Mouse (Mus musculus) urinary bladder, postnatal 25 days (tissue): ENCODE measurements around the gene Sowaha.

Experiments
- DNase-seq: peaks from one replicate; pipeline ENCODE4 v3.0.0; 2022; ENCODE audit warnings: low spot score

Gene Sowaha

DNA sequence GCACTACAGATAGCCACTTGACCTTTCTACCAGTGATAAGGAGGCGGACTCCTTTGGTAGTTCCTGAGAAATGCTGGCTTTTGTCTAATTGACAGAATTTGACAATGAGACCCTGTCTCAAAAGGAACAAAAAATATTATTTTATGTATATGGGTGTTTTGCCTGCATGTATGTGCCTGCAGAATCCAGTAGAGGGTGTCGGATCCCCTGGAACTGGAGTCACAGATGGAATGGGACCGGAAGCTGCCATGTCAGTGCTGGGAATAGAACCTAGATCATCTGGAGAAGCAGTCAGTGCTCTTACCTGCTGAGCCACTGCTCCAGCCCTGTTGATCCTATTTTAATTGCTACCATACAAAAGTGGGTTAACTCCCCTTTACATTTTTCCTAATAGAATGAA, 7.4 kb downstream of the Sowaha start:
- no peak for DNase-seq

DNA sequence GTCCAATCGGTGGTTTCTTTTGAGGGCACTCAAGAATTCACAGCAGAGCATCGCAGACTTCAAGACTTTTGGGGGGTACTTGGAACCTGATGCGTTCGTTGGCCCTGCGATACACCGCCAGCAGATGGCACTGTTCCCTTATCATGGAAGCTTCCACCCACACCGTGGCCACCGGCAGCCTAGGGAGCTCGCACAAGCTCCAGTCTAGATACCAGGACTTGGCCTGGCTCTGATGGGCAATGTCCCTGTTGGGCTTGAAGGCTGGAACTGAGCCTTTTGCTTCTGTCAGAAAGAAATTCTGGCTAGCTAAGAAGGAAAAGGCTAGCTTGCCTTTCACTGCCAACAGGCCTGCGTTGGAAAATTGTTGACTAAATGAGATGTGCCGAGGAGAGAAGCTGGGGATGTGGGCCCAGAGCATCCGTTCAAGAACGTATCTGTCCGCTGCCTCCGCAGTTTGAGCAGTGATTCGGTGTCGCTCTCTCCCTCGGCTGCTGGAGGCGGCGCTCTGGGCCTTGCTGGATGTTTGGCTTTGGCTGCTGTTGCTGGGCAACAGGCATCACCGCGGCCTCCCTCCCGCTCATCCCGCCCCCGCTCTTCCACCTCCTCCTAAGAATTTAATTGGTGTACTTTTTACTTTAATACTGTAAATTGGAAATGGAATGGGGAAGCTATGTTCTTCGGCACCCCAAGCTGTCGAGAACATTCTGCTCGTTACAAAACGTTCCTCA, 9.9 kb downstream of the Sowaha start, which contains the start of gene Gm9837:
Gene Gm9837, minus strand, starts transcription at position 512 of the 728 bp plus-strand sequence.
- DNase-seq: peak; percentile 88

DNA sequence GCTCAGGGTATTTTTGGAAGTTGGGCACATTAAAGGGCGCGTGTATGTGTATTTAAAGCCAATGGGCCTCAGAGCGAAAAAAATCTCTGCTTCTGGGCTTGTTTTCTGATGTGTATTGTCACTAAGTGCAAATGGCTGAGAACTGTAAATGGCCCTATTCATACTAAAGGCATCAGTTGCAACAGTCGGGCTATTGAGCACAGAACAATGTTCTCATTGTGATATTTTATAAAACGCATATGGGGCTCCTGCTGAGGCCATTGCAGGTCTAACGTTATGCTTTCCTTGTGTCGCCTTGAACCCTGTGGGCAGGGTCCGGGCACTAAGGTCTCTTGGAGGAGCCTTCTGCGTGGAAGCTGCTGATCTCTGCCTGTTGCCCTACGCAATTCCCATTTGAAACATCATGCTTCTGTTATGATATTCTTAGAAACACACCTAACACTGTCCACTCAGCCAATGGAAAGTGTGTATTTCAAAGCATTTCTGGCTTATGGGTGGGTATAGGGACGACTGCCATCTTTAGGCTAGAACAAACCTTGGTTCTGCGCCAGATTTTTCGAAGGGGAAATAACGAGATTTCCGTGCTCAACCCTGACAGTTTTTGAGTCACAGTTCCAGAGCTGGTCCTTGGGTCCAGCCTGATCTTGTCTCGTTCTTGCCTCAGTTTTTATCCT, 10.6 kb downstream of the Sowaha start:
- DNase-seq: no peak

DNA sequence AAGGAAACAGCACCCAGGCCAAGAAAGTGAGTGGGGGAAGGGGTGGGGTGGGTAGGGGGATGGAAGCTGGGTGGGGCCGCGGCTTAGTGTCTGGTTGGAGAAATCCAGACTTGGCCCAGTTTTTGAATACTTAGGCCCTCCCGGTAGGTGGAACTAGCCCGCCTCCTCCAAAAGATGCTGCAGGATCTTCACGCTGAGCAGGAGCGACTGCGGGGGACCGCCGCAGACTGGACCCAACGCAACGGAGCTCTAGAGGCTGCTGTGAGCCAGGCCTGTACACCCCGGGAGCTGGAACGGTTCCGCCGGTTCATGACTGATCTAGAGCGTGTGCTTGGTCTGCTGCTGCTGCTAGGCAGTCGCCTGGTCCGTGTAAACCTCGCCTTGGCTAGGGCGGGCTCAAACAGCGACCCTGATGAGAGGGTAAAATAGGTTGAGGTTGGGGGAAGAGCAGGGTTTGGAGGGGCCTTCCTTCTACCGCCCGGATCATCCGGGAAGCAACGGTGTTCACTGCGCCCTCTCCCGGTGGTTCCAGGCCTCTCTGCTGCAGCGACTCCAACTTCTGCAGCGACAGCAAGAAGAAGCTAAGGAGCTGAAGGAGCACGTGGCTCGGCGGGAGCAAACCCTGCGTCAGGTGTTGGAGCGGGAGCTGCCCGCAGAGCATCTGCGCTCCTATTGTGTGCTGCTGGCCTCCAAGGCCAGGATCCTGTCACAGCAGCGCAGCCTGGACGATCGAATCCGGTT, 13.7 kb downstream of the Sowaha start:
- DNase-seq: peak; percentile 78

DNA sequence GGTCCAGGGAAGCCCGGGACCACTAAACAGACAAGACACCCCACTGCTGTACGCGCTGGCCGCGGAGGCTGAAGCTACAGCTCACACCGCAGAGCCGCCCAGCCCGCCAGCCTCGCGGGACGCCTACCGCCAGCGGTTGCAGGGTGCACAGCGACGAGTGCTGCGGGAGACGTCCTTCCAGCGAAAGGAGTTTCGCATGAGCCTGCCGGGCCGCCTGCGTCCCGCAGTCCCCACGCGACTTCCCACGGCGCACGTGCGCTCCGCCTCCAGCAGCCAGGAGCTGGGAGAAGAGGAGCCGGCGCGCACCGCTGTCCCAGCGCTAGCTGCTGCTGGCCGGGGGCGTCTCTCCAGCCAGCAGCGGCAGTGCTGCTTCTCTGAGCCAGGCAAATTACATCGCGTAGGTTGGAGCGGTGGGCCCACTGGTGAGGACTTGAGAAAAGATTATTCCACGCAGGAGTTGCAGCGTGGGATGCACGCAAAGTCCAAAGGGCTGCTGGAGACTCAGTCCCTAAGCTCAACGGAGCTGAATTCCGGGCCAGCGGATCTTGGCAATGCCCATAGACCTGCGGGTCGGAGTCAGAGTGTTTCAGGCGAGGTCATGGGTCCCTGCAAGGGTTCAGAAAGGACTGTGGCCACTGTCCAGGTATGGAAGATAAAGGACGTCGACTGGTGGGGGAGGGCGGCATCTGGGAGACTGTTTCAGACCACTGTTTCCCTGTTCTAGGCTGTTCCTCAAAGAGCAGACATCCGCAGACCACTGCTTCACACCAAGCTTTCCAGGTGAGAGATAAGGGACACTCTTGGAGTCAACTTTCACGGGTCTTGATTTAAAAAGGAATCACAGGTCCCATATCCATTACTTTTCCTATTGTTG, 16.3 kb downstream of the Sowaha start:
- no peak for DNase-seq

DNA sequence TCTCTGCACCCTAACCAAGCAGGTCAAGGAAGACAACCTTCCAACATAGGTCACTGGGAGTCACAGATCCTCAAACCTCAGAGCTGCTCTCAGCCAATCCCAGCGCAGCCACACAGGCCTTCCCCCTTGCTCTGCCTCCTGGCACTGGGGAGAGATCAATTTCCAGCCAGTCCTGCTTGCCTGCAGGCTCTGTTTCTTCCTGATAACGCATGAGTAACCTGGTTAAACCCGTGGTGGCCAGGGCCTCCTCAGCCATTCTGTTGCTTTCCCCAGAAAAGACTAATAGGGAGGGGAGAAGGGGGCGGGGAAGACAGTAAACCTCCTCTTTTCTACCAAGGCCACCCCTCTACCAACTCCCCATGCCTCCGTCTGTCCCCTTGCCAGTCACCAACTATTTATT, 18.3 kb downstream of the Sowaha start:
- no peak for DNase-seq

DNA sequence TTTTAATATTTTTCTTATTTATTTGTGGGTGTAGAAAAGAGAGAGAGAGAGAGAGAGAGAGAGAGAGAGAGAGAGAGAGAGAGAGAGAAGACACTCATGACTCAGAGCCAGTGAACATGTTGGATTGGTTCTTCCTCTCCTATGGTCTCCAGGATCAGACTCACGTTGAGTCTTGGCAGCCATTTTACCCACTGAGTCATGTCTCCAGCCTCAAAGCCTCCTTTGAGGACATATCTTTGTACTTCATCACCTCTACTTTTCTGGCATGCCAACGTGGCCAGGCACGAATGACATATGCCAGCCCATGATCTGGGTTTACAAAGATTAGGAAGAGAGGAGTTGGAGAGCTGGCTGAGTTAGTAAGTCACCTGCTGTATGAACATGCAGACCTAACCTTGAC, 19.9 kb downstream of the Sowaha start:
- DNase-seq: no peak

DNA sequence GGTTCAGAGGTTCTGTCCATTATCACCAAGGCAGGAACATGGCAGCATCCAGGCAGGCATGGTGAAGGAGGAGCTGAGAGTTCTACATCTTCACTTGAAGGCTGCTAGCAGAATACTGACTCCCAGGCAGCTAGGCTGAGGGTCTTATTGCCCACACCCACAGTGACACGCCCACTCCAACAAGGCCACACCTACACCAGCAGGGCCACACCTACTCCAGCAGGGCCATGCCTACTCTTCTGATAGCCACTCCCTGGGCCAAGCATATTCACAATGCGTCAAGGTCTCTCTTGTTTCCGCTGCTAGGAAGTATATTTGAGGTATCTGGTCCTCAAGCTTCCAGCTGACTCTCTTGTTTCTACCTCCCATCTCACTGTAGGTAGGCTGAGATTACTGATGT, 21.1 kb downstream of the Sowaha start:
- no peak for DNase-seq

DNA sequence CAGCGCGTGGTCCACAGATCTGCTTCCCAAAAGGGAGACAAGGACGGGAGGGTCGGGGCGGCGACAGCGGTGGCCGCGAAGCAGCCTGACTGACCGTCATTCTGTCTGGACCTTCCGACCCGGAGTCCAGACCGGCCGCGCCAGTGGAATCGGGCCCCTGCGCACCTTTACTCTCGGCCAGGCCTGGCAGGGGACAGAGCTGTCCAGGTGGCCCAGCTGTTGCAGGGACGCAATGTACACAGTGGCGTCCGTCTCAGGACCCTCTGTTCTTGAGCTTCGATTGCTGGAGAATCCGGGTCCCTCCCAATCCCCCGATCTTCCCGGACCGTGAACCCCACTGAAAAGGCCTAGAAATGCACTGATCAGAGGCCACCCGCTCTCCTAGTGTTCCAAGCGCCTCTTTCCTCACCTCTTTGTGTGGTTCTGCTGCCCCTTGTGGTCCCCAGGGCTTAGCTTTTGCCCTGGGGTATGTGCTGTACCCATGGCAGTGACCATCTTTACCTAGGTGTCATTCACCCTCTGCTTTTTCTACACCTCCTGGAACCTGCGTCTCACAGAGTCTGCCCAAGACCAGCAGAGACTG, 22.6 kb downstream of the Sowaha start:
- peak; percentile 29 for DNase-seq

DNA sequence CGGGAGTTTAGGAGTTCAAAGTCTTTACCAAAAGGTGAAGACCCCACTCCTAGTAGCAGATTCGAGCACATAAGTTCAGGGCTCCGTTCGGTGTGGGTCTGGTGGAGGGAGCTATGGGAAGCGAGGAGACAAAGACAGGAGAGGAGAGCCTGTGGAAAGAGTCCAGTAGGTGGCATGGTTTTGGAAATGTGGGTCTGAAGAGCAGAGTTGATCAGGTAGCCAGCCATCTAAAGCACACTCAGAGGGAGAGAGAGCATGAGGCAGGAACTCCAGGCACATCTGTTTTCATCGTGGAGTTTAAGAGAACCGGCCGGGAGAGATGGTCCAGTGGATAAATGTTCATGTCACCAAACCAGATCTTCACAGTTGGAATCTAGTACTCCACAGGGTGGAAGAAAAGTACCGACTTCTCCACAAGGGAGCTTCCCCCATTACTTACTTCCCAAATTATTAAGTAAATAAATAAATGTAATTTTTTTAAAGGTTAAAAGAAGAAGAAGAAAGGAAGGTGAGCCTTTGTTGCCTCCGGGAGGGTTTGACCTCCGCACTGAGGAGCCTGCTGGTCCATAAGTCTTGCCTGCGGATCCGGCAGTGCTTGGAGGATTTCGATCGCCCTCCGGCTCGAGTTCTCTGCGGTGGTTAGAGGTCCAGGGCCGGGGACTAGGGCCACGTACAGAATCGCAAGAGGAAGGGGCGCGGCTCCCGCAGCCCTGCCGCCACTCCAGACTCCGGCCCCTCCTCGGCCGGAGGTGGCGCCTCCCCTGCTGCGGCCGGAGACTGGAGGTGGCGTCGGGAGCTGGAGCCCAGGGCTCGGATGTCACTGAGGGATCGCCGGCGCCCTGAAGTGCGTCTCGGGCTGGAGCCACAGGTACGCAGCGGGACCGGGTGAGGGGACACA, 23.4 kb downstream of the Sowaha start, which contains the start of the genes Gm10447 and Shroom1:
Gene Gm10447, minus strand, starts transcription at position 637 of the 898 bp plus-strand sequence.
Gene Shroom1, plus strand, starts transcription at position 732 of the 898 bp plus-strand sequence.
- peak; percentile 55 for DNase-seq

DNA sequence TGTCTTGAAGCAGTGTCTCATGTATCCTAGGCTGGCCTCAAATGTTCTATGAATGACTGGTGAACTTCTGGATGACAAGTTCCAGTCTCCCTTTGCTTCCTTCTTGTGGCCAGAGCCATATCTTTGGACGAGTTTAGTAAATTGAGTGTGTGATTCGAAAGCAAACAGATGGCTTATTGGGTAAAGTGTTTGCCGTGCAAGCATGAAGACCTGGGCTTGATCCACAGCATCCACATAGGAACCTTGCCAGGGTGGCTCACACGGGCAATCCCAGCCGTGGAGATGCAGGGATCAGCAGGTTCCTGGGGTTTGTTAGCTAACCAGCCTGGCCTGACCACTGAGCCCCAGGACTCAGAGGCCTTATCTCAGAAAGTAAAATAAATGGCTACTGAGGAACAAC, 27.0 kb downstream of the Sowaha start:
- no peak for DNase-seq

DNA sequence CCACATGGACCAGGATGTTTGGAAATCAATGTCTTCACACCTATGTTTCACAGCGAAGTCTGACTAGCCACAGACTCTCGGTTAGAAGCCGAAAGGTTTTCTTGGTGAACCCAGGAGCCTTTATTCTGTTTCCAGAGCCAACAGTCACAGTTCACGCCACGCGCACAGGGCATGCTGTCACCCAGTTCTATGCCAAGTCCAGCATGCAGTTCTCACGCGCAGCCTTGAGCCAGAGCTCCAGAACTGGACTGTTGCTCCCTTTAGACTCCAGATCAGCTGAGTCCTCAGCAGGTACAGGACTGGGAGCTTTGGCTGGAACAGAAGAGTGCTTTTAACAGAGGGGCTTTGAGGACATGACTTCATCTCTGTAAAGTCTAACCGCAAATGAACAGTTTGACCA, 27.7 kb downstream of the Sowaha start:
- no peak for DNase-seq

DNA sequence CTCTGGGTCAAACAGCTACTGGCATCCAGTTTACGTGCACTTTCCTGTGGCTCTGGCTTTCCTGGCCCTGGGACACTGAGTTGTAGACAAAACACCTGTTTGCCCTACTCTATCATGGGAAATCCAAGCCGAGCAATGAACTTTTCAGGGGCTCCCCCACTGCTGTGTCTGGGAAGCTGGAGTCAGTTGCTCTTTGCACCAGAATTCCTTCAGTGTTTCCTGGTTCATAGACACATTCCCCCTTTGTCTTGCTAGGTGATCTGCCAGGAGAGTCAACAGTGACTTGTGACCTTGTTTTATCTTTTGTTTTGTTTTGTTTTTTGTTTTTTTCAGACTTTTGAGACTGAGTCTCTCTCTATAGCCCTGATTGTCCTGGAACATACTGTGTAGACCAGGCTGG, 28.7 kb downstream of the Sowaha start:
- DNase-seq: no peak

DNA sequence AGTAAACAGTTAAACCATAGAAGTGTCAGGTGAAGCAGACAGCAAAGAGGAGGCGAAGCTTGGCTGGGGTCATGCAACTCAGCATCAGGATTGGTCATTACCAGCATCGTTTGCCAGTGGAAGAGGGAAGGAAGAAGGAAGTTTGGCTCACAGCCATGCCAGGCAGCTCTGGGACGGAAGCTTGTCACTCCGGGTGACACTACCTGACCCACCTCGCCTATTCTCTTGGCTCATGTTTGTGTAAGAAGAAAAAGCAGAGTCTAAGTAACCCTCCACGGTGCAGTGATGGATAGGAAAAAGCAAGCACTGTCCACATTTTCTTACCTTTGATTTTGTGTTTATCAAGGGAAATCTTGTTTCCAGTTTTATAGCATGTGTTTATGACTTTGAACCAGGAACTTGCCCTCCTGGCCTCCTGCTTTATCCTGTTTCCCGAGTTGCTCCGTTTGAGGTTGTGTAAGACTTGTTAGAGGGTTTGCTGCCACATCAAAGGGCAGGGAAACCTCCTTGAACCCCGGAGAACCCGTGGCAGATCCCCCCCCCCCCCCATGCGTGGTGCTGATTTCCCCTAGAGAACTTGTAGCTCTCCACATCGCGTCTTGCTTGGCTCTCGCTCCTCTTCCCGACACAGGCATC, 29.9 kb downstream of the Sowaha start:
- no peak for DNase-seq

DNA sequence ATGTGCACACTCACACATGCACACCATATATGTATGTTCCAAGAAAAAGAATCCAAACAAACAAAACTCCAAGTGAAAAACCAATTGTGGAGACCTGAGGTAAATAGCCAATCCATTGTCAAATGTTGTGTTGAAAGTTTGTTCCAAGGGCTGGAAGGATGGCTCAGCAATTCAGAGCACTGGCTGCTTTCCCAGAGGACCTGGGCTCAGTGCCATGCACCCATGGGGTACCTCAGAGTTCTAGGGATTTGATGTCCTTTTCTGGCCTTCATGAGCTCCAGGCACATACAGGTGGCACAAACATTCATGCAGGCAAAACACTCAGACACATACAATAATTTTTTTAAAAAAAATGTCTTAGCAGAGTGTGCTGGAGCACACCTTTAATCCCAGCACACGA, 31.5 kb downstream of the Sowaha start:
- no peak for DNase-seq

DNA sequence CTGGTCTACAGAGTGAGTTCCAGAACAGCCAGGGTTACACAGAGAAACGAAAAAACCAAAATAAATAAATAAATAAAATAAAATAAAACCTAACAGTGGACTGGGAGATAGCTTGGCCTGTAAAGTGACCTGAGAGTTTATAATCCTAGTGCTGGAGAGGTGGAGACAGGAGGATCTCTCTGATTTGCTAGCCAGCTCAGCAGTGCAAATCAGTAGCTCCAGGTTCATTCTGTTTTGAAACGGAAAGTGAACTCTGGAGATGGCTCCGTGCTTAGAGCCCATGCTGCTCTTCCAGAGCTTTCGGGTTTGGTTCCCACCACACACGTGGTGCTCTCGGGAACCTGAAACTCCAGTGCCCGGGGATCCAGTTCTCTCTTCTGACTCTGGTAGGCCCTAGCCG, 32.1 kb downstream of the Sowaha start:
- no peak for DNase-seq

DNA sequence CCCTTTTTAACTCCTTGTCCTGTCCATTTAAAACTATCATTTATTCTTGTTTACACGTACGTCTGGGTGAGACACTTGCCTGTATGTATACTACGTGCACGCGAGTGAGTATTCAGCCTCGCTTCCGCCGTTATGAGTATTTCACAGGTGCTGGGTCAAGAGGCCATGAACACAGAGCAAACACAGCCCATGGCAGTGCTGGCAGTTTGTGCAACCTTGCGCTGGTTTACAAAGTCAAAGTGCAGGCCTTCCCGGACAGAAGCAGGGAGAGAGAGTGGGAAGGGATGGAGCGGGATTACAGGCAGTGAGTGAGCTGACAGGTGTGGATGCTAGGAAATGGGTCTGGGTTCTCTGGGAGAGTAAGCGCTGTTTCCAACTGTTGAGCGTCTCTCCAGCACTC, 33.9 kb downstream of the Sowaha start:
- no peak for DNase-seq

DNA sequence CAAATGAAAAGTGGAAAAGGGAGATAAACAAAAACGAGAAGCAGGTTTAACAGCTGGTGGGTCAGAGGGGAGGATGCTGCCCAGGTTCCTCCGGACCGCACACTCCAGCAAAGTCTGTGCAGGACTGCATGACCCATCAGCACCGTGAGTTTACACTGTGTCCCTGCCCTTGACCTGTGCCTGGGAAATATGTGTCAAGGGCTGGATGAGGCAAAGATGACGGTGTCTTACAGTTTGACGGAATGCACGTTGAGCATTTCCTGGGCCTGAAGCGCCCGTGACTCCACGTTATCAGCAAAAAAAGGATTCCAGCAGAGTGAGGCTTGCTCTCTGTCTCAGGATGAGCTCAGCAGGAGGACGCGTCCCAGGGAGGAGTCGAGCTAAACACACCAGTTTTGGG, 34.5 kb downstream of the Sowaha start:
- DNase-seq: no peak

DNA sequence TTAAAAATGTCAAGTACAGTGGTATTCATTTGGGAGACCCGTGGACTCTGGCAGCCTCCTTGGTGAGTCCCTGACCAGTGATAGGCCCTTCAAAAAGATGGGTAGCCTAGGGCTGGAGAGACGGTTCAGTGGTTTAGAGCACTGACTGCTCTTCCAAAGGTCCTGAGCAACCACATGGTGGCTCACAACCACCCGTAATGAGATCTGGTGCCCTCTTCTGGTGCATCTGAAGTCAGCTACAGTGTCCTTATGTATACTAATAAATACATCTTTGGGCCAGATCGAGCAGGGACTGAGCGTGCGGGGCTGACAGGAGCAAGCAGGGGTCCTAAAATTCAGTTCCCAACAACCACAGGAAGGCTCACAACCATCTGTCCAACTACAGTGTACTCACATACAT, 36.2 kb downstream of the Sowaha start:
- no peak for DNase-seq

DNA sequence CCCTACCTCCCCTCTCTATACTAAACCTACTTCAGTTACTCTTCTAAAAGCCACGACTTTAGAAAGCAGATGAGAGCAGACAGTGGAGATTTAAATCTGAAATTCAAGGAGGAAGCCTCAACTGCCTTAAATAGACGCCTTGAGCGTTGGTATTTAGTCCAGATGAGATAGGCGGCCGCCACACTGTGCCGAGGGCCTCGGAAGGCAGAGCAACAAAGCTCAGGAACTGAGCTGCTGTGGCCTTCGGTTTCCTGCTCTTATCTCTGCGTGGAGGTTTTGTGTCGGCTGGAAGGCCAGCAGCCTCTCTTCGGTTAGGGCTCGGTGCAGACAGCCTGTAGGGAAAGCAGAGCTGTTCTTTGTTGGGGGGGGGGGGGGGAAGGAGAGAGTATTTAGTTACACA, 38.2 kb downstream of the Sowaha start:
- DNase-seq: no peak
